Mouse (Mus musculus) liver, postnatal 0 days (tissue): ENCODE data around the gene Dscam.

Experiments used
- CTCF ChIP-seq: sonication (generic); IDR thresholded peaks from 2 replicates; pipeline ENCODE4 v1.5.1; 2016; ENCODE audit warnings: antibody characterized with exemption, low read depth
- EP300 ChIP-seq: IDR thresholded peaks from 2 replicates; pipeline ENCODE4 v1.6.1; 2016; ENCODE audit warnings: antibody characterized with exemption, low read depth, mild to moderate bottlenecking

DNA sequence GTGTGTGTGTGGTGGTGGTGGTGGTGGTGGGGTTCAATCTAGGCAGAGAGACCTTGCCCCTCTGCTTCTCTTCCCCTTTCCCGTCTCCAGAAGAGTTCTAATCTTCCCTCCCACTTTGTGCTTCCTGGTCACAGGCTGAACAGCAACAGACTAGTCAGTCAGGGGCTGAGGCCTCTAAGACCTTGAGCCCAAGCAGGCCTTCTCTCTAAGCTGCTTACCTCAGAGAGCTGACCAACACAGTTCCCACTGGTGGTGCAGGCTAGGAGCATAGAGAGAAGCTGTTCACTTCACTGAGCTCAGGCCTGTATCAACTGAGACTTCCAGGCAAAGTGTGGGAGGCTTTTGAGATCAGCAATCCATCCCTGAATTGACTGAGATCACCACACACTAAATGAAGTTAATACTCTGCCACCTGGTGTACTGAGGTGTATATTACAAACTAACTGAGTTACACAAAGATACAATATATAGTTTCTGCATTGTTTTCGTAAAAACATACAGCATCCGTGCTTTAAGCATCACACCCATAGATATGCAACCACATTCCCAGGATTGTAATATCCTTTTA is 153.3 kb downstream of the Dscam start:
- TF ChIP-seq CTCF = peak; percentile 26; the same call in 1 of the 2 replicates
- no peak for TF ChIP-seq EP300
